Mouse (Mus musculus) mesoderm, embryonic 11.5 days (tissue): Measurements from ENCODE around the gene Zfp286.
"Not testable (repeated sequence)": the region's sequence is repeated elsewhere in the genome, so short reads cannot be mapped to it uniquely, and the experiment has no call there.

ENCODE experiments used
- DNase-seq: peaks from one replicate; pipeline ENCODE4 v3.0.0-alpha.2; 2012; ENCODE audit warnings: low read depth, low spot score

The Zfp286 gene

DNA sequence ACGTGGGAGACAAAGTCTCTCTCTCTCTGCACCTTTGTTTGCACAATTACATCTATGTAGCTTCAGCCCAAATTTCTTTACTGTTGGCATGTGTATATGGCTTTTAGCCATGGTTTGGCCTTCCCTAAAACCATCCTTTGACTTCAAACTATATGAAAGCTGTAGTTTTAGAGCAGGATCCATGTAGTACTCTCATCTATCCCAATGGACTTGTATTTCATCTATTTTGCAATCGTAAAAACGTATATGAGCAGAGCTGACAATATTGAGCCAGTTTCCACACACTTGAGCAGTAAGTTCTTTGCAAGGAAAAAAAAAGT, 315 bp upstream of the Zfp286 start:
- DNase-seq, result no peak

DNA sequence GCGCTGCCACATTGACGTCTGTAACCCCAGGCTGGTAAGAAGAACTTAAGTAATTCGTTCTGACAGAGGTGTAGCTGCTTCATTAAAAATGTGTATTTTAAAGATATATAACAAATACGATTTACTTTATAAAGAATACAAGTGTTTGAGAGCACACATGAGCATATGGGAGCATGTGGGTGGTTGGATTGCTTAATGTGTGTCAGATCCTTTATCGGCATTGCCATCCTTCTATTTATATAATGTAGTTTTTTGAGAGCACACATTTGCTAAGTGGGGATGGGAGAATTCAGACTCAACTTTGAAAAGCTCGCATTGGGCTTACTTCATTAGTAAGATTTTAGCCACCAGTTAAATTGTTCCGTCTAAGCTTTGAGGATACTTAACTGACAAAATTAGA, 12.8 kb downstream of the Zfp286 start:
- no peak for DNase-seq

DNA sequence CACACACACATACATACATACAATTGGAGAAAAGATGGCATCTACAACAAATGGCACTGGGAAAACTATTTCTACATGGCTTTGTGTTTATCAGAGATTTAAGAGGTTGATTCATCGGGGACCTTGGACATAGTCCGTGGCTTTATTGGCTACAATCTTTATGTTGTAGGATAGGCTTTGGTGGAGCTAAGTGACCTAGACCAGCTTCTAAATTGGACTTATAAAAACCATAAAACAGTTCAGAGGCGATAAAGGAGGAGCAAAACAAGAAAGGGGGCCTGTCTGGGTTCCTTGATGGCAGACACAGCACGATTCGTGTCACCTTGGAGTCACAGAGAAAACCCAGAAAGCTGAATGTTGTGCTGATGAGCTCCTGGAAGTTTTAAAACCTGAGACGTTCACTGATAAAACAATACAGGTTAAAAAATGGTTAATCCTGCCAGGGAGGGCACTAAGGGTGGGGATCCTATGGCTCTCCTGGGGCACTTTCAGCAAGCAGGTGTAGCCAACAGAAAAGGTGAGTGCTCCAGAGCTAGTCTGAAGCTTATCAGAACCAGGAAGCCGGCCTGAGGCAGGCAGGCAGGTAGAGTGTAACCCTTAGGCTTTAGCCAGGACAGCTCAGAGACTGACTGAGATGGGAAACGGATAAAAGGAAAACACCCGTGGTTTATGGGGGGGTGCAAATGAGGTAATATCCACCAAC, 28.4 kb downstream of the Zfp286 start:
- DNase-seq, result no peak

DNA sequence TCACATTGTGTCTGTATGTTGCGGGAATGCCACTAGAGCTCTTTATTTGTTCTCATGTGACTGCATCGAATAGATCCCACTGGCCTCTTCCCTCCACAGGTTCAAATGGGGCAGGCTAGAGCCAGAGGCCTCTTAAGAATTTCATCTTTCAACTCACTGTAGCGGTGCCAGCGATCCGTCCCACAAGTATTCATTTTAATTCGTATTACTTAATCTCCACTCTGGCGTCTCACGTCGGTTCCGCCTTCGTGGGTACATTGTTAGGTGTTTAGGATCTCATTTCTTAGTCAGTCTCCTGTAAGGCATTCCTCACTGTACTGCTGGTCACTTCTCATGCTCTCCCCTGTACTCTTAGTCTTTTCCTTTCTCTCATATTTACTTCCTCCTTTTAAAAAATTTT, 30.8 kb downstream of the Zfp286 start:
- DNase-seq, result no peak

DNA sequence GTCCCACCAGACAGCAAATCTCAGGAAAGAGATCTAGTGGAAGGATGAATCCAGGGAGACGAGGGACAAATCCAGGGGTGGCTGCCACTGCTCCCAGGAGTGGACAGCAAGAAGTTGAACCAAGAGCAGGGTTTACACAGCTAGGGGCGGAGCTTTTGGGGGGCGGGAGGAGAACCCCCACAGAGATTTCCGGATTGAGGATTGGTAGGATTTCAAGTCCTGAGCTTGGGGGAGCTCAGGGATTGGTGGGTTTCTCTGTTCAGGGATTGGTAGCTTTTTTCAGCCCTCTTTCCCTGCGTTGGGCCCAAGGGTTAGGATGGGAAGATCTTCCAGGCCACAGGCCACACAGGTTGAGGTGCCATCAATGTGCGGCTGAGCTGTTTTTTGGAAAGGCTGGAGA, 31.4 kb downstream of the Zfp286 start:
- DNase-seq, result no peak

DNA sequence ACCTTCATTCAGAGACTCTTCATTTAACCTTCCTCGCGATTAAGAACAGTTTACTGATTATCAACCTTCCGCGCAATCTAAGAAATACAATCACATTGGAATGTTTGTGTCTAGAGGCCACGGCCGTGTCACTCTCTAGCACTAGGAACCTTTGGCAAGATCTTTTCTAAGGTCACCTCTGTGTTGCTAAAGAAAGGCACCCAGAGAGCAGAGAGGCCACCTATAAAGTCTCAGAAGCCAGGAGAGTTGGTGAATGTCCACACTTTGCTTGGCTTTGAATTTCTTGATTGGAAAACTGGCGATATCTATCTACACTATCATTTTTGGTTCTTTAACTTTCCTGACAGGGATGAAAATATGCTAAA, 32.1 kb downstream of the Zfp286 start:
- DNase-seq, result no peak

DNA sequence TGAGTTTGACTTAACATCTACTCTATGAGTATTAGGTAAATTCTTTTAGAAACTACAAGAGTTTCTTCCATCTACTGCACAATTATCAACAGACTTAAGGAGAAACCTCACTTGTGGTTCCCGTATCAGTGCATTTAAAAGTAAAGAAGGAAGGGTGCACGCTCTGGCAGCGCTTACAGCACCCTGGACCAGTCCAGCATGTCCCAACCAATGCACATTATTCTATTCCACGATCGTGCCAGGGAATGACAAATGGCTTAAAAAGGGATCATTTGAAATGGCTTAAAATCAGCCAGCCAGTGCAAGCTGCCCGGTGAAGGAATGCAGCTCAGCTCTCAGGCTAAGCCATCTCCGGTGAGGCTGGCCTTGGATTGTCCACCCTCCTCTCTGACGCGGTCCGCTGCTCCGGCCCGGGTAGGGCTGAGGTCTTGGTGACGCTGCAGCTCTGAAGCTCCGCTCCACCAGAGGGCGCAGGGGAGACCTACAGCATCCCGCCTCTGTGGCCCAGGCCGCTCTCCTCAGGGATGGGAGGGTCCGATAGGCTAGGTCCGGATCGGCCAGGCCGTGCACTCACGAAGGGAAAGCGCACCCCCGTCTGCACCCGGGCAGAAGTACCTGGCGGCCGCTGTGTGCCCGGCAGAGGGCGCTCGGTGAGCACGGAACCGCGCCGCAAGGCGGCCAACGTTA, 32.7 kb downstream of the Zfp286 start:
- DNase-seq, result peak; percentile 98

DNA sequence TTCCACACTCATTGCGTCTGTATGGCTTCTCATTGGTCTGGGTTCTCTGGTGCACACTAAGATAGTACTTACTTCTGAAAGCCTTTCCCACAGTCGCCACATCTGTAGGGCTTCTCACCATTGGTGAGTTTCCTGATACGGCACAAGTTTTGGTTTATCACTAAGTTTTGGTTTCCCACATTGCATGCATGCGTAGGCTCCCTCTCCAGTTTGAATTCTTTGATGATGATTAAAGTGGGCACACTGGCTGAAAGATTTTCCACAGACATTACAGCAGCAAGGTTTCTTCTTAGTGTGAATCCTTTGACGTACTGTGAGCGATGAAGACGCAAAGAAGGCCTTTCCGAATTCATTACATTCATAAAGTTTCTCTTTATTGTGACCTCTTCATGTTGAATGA, 36.5 kb downstream of the Zfp286 start, which contains the start of gene Gm10428:
Gm10428 (plus strand) TSS at position 321 of the 400 bp plus-strand sequence.
- DNase-seq, result no peak

DNA sequence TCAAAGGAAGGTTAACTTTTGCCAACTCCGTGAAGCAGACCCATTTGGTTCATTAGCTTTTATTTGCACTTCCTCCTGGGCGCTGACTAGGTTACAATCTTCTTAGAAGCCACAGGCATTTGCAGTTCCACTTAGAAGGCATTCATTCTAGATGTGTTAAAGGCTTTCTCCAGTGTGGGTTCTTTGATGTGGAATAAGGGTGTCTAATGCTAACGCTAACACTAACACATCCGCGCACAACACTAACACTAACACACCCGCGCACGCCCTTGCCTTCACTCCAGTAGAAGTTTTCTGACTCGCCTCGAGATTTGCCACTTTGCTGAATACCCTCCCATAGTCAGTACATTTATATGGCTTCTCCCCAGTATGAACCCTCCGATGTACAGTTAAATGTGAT, 37.1 kb downstream of the Zfp286 start:
- DNase-seq, result no peak

DNA sequence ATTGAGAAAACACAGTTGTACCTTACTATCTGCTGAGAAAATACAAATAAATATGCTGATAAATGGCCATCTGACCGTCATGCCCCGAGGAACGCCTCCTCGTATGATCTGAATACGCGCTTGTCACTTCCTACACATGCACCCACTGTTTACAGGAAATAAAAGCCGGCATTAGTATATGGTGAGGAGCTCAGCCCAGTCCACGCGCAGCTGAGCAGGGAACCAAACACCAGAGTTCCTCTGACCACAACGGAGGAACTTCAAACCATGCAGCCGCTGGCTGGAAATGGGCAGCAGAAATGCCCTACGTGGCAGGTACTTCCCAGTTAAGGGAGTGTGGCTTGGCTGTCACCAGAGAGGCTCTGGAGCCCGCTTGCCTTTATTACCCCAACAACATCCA, 39.8 kb downstream of the Zfp286 start:
- not testable (repeated sequence) for DNase-seq

DNA sequence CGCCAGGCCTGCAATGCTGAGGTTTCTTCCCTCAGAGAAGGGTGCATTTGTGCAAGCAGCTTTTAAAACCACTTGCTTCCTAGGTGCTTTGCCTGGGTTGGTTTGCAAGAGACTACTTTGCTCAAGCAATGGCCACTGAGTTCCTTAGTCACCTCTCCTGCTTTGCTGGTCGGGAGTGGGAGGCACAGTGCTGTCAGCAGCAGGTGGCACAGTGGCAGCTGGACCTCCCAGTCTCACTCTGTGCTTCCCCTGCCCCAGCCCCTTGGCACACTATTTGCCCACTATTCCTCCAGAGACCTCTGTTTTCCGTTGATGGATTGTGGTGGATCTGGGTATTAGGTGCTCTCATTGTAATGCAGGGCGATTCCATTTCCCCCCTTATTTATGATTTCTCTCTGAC, 41.2 kb downstream of the Zfp286 start:
- no peak for DNase-seq

DNA sequence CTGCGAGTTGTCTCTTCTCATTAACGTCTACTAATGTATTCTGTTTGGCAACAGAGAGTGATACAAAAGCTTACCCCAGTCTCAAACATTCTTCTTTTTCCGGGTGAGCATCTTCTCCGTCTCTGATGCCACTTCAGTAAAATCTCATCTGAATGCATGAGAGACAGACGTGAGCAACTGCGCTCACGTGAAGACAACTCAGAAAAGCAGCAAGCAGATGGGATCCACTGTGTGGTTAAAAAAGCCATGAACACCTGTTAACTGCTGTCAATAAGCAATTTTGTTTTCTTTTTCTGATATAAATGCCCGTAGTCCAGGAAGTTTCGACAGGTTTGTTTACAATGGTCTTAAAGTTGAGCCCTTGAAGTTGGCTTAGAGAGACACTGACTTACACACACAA, 42.0 kb downstream of the Zfp286 start:
- DNase-seq, result no peak

DNA sequence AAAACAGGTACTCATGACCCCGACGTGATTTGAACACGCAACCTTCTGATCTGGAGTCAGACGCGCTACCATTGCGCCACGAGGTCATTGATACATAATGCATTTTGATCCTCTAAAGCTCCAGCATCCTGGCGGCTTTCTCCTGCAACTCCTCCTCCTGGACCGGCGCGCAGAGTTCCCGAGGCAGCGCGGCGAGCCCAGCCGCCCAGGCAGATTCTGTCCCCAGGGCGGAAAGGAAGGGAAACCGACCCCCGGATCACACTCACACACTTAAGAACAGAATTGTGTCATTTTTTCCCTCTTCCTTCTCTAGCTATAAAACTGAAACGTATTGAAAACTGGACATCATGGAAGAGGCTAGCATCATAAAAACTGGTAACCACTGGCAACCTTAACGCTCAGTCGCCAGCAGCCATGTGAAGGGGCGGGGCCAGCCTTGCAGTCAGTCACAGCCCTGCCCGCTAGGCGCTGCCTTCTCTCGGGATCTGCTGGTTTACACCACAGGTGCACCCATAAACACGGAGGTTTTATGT, 43.2 kb downstream of the Zfp286 start:
- peak; percentile 74 for DNase-seq

DNA sequence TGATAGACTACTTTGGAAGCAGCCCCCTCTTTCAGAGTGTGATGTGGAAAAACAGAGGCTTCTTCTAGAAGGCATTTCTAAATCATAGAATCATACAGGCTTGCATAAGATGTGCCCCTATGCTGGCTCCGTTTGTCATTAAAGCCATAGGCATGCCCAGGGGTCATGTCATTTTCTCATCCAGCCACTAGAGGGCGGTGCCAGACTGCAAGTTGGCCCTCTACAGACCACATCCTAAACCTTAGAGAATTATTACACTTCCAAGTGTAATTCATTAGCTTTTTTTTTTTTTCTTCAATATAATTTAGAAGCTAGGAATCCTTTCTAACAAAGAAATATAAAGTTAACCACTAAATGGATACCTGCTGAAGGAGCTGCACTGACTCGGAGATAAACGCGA, 45.2 kb downstream of the Zfp286 start:
- peak; percentile 73 for DNase-seq

DNA sequence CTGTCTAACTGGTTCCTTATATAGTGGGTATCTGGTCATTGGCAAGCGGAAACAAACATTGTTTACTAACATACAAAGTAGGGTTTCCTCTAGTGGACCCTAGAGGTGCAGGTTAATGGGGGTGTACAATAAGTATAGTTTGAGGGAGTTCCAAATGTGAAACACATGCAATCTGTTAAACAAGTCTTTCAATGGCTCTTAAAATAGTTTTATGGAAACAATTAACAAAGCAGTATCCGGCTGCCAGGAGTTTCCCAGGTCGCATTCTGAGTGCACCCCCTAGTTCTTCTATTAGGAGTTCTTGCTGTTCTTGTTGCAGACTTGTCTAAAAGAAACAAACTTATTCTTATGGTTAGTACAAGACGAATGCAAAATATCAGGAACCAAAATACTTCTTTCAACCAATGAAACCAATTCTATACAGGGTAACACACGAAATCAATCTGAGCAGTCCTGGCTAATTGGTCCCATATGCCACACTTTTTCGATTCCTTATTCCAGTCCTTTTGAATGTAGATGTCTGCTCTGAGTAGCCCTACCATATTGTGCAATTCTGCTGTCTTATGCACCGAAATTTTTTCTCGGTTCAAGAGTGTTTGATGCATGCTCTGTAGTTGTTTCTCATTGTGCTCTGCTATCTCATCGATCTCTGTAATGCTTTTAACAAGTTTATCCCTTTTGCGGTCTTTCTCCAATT, 46.9 kb downstream of the Zfp286 start:
- no peak for DNase-seq

DNA sequence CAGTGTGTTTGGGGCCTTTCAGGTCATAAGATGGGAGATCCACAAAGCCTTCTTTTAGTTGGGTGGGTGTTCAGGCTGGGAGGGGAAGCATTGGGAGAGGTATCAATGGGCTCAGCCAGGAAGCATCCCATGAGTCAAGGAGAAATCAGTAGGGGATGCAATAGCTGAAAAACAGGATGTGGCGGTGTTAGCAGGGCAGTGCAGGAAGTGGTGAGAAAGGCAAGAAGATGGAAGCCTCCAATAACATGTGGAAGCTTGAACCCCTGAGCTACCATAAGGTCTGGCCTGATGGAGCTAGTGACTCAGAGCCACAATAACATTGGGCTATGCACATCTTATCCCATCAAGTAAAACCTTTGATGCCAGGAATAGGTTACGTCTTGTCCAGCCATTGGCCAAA, 48.1 kb downstream of the Zfp286 start:
- no peak for DNase-seq

DNA sequence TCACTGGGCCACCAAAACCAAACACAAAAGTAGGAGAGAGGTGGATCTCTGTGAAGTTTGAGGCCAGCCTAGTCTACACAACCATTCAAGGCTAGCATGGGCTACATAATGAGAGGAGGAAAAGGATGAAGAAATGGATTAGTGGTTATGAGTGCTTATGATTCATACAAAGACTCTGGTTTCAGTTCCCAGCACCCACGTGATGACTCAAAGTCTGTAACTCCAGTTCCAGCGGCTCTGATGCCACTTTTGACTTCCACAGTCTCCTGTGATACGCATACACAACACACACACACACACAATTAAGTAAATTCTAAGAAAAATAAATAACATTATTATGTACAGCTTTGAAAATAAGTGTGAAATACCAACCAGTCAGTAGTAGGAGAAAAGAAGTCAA, 56.6 kb downstream of the Zfp286 start:
- DNase-seq, result no peak

DNA sequence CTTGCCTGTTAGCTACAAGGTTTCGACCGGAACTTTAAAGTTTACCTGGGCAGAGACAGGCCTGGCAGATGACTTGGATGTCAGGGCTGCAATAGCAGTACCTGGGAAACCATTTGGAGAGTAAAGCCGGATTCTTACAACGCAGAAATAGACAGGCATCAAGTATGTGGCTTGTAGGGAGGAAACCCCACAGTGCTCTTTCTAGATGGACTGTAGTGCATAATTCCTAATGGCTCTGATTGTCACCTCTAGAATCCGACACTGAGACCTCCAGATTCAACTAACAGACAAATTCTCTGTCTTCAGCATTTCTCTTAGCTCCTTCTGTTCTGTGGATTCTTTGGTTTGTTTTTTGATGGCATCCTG, 57.3 kb downstream of the Zfp286 start:
- no peak for DNase-seq

DNA sequence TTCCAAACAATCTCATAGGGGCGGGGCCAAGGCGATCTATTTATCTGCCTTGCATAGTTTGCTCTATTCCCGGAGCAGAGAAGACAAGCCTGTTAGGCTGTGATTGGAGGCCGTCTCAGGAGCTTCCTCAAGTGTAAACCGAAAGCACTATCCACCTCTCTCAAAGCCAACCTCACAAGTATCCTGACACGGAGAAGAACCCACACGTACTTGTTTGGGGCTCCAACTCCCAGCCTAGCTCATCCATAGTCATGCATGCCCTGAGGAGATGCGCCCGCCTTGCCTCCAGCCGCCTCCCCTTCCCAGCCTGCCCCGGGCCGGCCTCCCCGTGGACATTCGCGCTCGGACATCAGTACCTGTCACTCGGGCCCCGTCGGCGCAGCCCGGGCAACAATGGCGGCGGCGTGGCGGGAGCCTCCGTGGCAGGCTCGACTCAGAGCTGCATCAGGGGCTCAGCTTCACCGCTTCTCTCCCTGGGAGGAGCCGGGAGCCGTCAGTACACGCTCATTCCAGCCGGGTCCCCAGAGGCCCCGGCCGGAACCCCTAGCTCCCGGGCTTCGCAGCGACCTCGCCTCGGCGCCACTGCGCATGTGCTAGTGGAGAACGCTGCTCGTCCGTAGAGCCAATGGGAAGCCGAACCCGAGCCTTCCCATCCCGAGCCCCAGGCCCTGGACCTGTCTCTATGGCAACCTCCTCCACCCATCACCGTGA, 57.8 kb downstream of the Zfp286 start, which contains the start of gene Zfp287:
Zfp287 (minus strand) TSS at position 595 of the 711 bp plus-strand sequence.
- DNase-seq, result peak; percentile 95

DNA sequence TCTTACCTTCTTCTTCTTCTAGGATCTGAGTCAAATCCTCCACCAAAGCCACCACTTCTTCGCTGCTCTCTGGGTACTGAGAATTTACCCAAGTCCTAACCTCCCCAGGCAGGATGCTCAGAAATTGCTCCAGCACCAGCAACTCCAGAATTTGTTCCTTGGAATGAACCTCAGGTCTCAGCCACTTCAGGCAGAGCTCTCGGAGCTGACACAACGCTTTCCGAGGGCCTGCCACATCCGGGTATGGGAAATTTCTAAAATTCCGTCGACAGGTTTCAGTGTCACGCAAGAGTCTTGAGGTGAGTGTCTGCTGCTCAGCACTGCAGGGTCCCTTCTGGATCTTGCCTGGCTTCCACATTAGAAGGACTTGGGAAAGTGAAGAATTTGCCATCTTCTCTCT, 61.0 kb downstream of the Zfp286 start:
- DNase-seq, result no peak

DNA sequence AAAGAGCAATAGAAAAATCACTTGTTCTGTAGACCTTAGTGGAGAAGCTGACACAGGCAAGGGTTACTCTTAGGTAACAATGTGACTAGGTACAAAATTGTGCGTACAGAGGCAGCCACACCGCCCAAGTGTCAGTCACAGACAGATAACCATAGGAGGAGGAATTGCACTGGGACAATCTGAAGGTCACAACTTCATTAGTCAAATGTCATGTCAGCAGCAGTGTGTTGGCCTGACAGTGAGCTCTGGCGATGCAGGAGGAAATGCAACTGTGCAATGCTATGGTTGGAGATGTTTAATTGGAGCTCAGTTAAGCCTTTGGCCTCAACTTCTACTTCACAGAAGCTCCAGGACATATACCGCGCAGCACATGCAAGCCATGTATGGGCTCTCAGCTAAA, 78.6 kb downstream of the Zfp286 start:
- no peak for DNase-seq

DNA sequence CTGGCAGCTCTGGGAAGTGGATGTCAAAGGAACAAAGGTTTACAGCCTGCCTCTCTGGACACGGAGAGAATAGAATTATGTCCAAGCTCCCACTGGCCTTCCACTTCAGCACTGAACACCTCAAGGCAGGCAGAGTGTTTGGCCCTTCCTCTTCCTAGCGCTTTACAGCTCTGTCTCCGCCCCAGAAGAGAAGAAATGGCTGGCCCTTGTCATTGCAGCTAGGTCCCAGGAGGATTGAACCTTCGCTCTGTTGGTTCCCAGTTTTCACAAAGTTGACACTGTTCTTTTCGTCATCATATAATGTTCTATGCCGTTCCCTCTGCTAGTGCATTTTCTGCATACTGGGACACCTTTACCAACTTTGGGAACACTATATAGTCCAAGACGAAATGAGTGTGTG, 81.0 kb downstream of the Zfp286 start:
- no peak for DNase-seq
